Mouse (Mus musculus) T-cell, adult 2 months (primary cell): ENCODE data around the gene Spata33.
"Not testable (repeated sequence)": the region's sequence is repeated elsewhere in the genome, so short reads cannot be mapped to it uniquely, and the experiment has no call there.

Experiments used
- DNase-seq: peaks from one replicate; pipeline ENCODE4 v3.0.0; 2022; ENCODE audit warnings: low spot score

The Spata33 gene

DNA sequence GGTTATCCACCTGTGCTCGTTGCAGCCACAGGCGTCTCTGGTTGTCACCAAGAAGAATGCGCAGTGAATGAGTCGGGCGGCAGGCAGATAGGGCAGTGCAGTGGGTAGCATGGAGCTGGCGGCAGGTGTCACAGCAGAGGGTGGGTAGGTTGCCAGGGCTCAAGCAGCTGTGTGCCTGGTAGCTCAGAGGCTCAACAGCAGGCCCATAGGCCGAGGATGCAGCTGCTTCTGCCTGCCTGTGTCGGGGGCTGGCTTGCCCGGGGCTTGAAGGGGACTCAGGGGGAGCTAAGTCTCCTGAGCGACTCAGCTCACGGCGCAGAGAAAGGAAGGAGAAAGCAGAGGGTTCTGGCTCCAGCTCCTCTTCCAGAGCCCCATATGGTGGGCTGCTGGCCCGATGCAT lies 20.7 kb downstream of the Spata33 start:
- DNase-seq, result no peak

DNA sequence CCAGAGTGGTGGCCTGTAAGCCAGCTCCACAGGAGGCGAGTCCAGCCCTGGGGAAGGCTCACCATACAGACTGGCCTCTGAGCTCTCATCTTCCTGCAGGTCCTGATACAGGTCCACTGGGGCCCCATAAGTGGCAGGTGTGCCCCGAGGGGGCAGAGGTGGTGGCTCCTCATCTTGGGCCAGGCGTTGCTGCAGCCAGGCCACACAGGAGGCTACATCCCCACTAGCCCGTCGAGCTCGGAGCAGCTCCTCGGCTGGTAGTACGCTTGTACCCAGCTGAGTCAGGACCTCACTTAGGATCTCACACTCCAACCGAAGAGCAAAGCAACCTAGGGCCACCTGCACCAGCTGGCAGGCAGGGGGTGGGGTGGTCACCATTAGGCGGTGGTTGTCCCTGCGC lies 21.1 kb downstream of the Spata33 start:
- DNase-seq, result no peak

DNA sequence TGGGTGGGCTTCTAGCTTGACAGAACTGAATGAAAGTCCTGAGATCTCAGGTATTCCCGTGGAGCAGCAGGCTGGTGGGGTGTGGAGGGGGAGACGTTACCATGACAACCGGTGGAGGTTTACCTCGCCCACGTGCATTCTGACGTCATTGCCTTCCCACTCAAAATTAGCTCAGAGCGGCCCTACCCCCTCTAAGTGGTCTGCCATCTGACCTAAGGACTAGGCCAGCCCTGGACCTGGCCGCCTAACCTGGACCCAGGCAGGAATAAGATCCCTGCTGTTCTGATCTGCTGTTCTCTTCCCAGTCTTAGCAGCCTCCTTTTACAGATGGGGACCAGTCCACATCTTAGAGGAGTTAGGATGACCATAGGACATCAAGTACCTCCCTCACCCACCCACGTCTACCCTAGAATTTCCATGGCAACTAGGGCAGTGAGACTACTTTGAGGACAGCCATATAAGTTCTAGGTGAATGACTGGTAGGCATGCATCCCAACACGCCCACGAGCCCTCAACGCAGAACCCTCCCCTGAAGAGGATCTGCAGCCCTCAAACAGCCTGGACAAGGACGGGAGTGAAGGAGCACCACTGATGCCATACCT lies 22.4 kb downstream of the Spata33 start:
- DNase-seq, result no peak

DNA sequence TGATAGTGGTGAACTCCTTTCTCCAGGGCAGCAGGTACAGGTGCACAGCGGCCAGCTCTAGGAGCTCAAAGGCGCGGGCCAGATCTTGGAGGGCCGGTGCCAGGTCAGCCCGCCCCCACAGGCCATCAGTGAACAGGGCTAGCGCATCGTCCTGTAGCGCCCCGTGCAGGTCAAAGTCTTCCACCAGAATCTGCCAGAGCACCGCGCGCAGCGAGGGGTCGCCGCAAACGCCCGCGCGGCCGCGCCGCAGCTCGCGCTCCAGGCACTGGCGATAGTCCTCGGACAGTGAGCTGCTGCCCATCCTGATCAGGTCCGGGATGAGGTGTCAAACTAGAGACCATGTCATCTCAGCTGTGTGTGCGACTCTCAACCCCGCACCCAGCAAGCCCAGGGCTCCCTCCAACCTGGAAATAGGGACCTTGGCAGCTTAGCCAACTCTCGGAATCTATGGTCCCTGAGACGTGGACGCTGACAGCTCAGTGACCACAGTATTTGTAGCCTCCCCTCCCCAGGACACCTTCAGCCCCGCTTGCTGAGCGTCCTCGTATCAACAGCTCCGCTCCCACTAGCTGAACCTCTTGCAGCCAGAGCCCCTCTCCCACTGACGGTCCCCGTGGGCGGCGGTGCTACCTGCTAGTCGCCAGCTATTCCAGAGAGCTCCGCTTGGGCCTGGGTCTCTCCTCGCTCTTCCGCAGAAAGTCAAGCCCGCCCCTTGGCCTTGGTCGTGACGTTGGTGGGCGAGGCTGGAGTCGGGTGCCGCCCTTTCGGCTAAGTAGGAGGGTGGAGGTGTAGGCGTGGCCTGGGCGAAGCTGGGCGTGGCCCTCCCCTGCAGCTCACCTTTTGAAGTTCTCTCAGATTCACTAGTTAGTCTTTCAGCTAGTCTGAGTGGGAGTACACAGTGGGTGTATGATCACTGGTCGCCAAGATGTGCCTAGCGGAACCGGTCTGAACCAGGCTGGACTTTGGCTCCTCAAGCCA lies 23.2 kb downstream of the Spata33 start, which contains the start of gene Spata2l:
Spata2l (minus strand) TSS at position 714 of the 978 bp plus-strand sequence.
- peak; percentile 94 for DNase-seq

DNA sequence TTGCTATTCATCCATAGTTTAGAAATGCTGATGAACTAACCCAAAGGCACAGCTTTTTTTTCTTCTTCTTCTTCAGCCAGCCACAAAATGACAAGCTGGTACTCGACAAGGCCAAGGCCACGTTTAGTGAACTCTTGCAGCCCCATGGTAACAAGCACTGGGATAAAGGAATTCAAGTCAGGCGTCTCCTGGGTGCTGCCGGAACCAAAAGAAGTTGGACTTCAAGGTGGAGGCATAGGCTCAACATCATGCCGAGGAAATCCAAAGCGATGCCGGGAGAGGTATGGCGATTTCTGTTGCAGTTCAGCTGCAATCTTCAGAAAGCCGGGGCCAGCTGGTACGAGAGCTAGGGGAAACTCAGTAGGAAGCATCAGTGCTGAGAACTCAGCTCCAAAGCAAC lies 26.8 kb downstream of the Spata33 start:
- no peak for DNase-seq

DNA sequence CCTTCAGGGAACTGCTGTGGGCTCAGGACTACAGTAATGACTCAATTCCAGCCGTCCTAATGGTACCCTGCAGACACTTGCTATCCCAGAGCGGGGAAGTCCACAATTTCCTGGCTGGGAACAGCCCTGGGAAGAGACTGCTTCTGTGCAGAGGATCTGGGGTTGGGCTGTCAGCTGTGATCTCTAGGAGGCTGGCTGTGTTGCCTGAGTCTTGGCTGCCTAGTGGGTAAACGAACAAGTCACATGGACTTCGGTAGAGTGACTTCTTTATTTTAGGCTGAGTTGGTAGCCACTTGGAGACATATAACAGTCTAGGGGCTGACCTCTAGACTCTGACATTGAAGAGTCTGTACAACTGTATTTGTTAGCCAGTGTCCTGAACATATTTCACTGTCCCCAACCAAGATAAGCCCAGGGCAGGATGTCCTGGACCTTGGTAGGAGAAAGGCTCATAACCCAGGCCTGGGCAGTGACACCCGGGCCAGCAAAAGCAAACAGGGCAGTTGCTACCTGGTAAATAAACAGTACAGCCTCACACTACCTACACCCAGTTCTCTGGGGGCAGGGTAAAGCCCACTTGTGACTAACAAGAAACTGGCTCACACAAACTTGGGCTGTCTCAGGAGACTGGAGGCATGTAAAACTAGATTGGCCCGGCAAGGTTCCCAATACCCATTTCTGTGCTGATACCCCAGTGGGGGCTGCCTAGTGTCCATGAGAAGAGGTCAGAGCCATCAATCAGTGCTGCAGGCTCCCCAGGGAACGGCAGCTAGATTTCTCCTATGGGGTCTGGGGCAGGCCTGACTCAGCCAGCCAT lies 29.7 kb downstream of the Spata33 start:
- DNase-seq, result no peak

DNA sequence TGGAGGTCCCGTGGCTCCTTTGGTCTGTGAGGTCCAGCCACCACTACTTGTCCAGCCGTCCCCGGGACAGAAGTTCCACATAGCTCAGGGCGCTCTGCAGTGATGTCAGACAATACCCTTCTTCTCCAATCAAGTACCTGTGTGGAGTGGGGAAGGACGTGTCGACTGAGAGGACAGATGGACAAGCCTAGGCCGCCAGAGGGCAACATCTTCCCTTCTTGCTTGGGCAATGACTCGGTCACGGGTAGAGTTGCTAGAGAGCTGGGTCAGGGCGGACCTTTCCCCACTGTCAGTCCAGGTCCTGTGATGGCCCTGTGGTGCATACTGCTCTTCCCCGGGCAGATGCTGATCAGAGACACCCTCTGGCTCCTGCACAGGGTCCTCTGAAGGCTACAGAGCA lies 30.4 kb downstream of the Spata33 start:
- no peak for DNase-seq

DNA sequence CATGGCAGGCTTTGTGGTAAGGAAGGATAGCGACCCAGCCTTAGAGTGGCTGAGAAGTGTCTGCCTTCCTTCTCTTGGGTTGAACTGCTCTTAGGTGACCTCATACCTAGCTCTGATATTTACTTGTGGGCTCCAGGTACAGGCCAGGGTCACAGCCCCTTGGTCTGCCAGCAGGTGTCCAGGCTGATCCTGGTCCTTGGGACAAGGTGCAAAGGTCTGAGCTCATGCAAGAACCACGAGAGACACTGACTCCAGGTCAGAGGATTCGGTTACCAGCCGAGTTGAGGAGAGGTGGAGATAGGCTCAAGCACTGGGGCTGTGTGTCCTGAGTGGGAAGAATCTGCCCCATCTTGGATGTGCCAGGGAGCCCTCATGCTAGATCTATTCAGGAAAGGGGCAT lies 31.8 kb downstream of the Spata33 start:
- DNase-seq, result no peak

DNA sequence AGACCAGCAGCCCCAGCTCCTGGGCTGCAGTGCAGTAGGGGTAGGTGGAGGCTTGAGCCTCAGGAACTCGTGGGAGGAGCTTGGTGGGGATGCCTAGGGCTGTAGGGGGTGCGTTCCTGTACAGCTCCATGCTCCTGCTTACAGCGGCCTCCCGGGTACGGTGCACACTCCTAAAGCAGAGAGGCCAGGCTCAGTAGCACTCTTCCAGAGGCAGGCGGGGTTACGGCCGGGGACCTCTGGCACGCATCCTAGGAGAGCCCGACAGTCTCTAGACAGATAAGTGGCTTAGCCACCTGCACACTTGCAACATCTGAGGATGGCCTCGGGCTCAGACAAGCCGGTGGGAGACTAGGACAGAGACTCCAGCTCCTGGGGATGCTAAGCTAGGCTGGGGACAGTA lies 32.9 kb downstream of the Spata33 start:
- no peak for DNase-seq

DNA sequence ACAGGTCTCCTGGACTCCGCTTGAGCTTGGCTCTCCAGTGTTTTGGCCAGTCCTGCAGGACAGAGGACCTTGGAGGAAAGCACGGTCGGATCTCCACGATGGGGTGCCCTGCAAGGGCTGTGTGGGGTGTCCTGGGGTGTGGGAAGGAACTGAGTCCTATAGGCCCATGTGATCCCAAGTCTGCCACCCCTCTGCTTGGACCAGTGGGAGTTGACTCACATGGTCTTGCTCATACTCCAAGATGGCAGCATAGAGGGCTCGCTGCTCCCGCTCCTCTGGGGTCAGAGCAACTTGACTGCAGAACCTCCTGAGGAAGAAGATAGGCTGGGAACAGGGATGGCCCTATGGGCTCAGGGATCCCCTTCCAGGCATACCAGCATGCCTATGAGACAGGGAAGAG lies 35.1 kb downstream of the Spata33 start:
- no peak for DNase-seq

DNA sequence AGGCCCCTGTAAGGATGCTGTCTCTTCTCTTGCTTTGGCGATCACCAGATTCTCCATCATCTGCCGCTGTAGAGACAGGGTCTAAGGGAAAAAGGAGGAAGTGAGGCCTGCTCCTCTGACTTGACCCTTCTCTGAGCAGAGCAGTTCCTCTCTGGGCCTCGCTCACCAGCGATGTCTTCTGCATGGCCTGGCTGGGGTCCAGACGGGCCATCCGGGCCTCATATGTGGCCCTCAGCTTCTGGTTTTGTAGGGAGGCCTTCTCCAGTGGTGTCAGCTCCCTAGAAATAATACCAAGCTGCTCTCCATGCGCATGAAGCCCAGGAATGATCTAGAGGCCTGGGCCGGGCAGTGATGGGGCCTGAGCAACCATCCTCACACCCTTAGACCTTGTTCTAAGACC lies 36.0 kb downstream of the Spata33 start:
- DNase-seq, result no peak

DNA sequence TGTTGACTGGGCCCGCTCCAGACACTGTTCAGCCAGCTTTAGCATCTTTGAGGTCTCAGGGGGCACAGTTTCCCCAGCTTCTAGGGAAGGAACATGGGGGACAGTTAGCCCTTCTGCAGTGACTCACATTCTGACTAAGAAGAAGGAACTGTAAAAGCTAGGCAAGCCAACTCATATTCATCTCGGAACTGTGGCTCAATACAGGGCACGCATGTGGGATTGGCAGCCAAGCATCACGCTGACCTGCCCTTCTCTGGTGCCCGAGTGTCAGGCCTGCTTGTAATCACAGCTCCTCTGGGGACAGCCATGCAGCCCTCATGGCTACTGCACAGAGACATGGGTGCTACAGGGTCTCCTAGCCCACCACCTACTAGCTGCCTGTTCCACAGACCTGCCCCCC lies 38.3 kb downstream of the Spata33 start:
- DNase-seq, result no peak

DNA sequence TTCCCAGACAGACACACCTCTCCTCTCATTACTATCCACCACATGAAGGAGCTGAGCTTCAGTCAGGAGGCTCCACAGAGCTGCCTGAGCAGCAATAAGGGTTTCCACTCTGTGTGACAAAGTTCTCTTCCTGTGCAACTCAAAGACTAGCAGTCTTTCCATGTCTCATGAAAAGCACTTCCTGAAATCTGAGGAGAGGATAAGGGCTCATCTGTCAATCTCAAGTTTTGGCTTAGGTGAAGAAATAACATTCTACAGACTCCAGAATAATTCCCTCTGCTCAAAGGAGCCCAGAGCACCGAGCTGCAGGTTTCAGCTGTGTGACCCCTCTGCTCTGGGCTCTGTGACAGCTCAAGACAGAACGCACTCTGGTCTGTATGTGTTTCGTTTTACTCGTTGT lies 40.3 kb downstream of the Spata33 start:
- no peak for DNase-seq

DNA sequence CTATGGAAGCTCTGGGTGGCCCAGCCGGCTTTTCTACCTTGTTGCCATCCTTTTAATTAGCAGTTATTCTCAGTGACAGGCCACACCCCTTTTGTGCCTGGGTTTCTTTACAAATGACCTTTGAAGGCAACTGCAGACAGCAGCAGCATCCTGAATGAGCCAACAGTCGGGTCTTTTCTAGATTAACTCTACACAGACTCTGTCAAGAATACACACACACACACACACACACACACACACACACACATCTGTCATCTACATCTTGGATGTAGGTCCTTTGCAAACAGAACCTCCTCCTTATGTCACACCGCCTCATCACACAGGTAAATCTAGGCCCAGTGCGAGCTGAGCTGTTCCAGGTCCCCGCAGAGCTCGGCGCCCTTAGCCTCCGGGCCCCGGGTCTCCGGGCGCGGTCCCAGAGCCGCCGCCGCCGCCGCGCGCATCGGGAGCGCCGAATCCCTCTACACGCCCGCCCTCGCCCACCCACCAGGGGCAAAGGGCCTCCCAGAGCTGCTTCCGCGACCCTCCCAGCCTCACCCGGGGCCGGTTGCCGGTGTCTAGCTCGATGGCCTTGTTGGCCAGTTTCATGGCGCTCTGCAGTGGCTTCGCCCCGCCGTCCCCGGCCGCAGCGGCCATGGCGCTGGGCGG lies 40.9 kb downstream of the Spata33 start:
- peak; percentile 6 for DNase-seq

DNA sequence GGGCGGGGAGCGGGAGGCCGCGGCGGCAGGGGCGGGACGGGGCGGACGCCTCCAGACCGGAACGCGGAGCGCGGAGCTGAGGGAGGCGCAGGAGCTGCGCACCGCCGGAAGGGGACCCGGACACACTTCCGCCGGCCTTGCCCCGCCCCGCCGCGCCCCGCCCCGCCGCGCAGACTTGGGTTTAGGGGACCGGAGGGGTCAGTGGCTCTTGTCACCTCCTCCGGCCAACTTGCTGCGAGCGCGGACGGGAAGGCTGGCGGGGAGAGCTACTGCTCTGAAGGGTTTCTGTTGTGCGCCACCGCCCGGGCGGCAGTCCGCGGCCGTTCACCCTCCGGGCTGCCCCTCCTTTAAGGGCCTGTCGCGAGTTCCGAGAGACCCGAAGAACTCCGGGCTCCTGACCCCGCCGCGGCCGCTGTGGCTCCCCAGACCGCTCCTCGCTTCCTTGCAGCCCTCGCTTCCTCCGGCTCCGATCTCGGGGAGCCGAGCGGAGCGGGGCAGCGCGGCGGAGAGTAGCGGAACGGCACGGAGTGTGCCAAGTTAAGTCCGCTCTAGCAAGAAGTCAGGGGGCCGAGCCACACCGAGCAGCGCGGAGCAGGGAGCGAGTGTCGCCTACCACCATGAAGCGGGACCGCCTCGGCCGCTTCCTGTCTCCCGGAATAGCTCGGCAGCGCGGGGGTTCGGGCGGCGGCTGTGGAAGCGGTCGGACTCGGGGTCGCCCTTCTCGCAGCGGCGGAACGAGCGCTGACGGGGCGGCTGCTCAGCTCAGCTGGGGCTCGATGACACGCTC lies 41.7 kb downstream of the Spata33 start, which contains the start of the genes Zfp276 and Vps9d1:
Zfp276 (plus strand) TSS at position 97 of the 787 bp plus-strand sequence.
Vps9d1 (minus strand) TSS at position 250 of the 787 bp plus-strand sequence.
- peak; percentile 78 for DNase-seq

DNA sequence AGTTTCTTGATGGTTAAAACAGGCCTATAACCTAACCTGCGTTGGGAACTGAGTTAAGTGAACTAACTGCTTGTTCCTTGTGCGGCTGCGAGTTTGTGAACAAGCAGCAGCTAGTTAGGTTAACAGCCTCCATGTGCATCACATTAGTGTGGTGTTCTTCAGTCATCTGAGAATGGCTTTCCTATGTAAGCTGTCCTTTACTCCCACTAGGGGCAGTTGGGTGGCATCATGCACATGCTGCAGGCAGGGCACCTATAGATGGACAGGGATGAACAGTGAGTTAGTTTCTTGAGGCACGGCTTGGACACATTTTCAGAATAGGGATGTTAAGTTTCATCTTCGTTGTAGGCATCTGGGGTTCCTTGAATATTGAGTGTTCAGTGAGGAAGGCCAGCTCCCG lies 42.5 kb downstream of the Spata33 start:
- no peak for DNase-seq

DNA sequence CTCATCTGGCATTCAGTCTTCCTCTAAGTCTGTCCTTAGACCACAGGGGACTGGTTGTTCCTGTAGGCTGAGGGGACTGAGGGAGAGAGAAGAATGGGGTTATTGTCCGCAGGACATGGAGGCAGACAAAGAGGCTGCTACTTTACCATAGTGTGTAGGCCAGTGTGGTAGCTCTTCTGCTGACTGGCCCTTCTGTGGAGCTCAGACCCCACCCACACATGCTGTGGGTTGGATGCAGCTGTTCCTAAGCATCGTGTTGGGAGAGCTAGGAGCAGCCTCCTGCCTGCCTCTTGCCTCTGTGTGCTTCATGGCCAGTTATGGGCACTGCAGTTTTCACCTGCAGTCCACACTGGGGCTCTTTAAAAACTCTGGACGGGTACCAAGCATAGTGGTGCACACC lies 44.5 kb downstream of the Spata33 start:
- DNase-seq, result no peak

DNA sequence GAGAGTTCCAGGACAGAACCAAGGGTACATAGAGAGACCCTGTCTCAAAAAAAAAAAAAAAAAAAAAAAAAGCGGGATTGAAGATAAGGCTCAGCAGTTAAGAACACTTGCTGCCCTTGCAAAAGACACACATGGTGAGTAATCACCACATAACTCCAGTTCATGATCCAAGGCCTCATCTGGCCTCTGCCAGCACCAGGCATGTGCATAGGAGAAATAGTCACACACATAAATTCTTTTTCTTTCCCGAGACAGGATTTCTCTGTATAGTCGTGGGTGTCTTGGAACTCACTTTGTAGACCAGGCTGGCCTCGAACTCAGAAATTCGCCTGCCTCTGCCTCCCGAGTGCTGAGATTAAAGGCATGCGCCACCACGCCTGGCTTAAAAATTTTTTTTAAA lies 45.0 kb downstream of the Spata33 start:
- DNase-seq, result not testable (repeated sequence)

DNA sequence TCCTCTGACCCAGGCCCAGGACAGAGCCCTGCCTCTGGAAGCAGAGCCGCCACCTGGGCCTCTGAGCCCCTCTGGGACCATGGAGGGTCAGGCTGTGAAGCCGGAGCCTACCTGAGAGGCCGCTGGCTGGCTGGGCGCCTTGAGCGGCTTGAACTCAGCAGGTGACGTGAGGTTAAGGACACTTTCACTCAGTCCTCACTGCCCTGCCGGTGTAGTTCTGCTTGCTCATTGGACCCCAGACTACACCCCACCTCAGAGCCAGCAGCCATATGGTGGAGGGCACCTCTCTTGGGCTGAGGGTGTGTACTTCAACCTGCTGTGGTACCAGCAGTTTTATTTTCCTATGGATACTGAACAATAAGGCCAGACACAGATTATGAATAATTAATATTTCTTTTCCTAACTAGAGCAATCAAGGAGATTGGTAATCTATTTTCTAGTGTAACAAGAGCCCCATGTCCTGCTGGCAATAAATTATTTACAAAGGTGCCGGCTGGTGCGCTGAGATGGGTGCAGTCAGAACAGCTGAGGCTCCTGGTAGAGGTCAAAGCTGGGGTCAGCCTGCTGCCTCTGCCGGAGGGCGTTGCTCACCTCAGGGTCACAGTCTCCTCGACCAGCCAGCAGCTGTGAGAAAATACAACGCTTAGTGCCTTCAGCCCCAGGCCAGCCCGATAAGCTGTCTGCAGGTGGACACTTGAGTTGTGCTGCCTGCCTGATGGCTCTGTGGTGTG lies 55.5 kb downstream of the Spata33 start:
- no peak for DNase-seq

DNA sequence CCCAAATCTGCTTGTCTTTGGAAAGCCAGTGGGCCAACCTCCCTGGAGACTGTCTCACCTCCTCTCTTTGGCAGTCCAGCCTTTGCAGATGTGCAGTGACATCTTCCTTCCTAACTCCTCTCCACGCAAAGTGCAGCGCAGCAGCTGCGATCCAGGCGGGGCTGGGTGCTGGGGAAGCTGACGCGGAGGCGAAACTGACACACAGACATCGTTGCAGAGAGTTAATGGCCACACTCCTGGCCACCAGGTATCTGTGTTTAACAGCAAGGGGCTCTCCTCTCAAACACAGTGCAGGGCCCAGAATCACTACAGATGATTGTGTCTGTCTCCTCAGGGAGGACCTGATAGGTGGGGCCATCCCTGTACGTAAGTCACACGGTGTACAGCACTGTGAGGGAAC lies 58.5 kb downstream of the Spata33 start:
- no peak for DNase-seq
